Mouse (Mus musculus) common myeloid progenitor, adult 5-6 weeks (primary cell): ENCODE results near the gene Spib. TPM values are rescaled to one million over a fixed set of nuclear protein-coding genes. Genes with fewer than 3 reads are reported as not detected.

ENCODE experiments used
- ATAC-seq: replicated peaks from 2 replicates; pipeline ENCODE4 v1.8.0; 2016; ENCODE audit warnings: low read depth, mild to moderate bottlenecking, moderate TSS enrichment, inconsistent platforms; ENCODE audit not compliant: poor library complexity, severe bottlenecking
- total RNA-seq: library from RNA; stranded (forward); fragments of 200-1000, 187-1606 nt; gene quantifications from 2 replicates; pipeline ENCODE4 v1.2.3, GENCODE M21; 2017

Gene Spib
- total RNA-seq, 1 experiment from 2014 or later = not detected

- peak; percentile 81 for ATAC-seq
Measured at GRCm38 (mm10) chr7:44527483-44528398, 4.1 kb downstream of the Spib start.

- ATAC-seq = no peak
Measured at GRCm38 (mm10) chr7:44526414-44527154, 5.3 kb downstream of the Spib start.

DNA sequence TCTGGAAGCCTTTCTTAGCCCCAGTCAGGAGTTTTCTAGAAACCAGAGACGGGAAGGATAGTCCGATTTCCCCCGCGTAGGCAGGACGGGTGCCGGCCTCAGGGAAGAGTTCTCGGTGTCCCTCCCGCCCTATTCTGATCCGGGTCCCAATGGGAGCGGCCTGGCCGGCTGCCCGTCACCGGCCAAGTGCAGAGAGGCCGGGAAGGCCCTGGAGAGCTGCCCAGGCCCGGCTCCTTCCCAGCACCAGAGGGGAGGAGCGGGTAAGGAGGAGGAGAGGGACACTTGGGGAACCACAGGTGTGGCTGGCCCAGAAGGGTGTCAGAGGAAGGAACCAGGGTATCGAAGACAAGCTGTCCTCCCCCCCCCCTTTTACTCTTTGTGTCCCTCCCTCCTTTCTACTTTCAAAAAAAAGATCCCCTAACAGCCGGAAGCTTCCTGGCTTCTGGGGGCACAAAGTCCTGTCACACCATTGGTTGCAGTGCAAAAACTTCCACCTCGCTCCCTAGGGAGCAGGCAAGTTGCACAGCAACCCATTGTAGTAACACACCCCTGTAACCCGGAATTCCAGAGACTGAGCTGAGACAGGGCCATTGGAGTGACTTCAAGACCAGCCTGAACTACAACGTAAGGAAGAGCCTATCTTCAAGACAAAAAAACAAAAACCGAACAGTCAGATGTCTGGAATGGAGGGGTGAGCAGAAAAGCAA, 6.6 kb downstream of the Spib start:
- ATAC-seq = no peak

GRCm38 (mm10) chr7:44524502-44524901, 7.4 kb downstream of the Spib start, which contains the start of gene Mybpc2:
TSS of gene Mybpc2 (minus strand) at chr7:44524656.
- no peak for ATAC-seq

- no peak for ATAC-seq
Measured at GRCm38 (mm10) chr7:44523056-44523455, 8.8 kb downstream of the Spib start.

- ATAC-seq = peak; percentile 87
Measured at GRCm38 (mm10) chr7:44521710-44522109, 10.2 kb downstream of the Spib start.

DNA sequence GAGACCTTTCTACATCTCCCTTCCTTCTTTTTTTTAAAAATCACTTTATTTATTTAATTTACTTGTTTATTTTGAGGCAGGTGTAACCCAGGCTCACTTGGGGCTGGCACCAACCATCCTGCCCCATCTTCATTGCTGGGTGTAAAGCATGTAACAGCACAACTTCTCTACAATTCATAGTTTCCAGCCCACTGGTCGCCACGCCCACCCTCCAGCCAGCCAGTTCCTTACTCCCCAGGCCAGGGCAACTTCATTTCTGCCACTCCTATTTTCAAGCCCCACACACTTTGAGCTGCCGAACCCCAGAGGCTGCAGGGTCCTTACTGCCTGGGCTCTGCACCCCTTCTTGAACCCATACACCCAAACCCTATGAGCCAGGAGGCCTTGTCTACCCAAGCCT, 10.9 kb downstream of the Spib start:
- no peak for ATAC-seq

GRCm38 (mm10) chr7:44519240-44519913, 12.5 kb downstream of the Spib start:
- peak; percentile 46; the same call in 1 of the 2 replicates for ATAC-seq

GRCm38 (mm10) chr7:44507491-44507890, 24.4 kb downstream of the Spib start:
- ATAC-seq = no peak

GRCm38 (mm10) chr7:44501563-44502115, 30.2 kb downstream of the Spib start:
- peak; percentile 84 for ATAC-seq

DNA sequence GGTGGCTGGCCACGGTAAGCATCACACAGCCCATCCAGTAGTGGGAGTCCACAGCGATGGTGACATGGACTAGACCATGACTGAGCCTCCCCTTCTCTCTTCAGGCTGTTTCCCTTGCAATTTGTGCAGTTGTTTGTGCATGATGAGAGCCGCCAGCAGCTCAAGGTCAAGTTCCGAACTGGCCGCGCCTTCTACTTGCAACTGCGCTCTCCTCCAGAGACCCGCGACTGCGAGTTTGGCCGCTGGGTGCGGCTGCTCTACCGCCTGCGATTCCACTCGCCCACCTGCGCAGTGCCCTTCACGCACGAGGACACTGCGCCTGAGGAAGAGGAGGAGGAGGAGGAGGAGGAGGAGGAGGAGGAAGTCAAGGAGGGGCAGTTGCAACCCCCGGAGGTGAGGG, 31.8 kb downstream of the Spib start:
- ATAC-seq = no peak

GRCm38 (mm10) chr7:44498922-44499321, 32.9 kb downstream of the Spib start:
- ATAC-seq = no peak

DNA sequence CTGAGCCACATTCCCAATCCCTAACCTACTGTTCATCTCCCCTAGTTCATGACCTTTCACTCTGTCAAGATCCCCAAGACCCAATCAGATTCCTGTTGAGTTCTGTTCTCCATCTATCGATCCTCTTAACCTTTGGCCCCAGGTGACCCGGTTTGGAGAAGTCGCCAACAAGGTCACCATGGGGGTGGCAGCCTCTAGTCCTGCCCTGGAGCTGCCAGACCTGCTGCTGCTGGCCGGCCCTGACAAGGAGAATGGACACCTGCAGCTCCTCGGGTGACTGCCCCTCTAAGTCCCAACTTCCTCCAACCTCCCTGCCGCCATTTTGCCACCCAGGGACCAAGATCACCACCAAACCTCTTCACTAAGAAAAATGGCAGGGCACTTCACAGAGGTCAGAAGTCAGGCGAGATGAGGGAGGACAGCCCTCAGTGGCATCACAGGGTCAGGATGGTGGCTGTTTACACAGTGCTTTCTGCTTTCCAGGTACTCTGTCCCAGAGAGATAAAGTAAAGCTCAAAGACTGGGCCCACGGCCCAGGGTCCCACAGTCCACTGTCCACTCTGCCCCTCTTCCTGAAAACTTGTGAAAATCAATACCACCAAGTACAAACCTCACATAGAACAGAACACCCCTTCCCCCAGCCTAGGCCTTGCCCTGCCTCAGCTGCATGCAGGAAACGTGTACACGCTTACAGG, 34.4 kb downstream of the Spib start:
- ATAC-seq = no peak

DNA sequence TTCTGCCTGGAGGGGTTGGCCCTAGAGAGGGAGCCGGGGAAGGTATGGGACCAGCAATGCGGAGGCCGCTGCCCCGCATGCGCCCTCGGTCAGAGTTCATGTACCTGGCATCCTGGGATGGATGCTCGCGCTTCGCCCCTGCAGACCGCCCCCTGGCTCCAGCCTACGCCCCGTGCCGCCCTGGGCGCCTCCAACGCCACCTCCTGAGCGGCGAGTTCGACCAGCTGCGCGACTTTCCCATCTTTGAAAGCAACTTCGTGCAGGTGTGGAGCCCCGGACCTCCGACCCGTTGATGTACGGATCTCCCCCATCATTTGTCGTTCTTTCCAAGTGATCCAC, 35.1 kb downstream of the Spib start:
- ATAC-seq = no peak

- peak; percentile 95 for ATAC-seq
Measured at GRCm38 (mm10) chr7:44495992-44496770, 35.7 kb downstream of the Spib start, which contains the start of the genes Emc10 and Fam71e1. TSS of gene Emc10 (minus strand) at chr7:44496529. TSS of gene Fam71e1 (plus strand) at chr7:44496581.

DNA sequence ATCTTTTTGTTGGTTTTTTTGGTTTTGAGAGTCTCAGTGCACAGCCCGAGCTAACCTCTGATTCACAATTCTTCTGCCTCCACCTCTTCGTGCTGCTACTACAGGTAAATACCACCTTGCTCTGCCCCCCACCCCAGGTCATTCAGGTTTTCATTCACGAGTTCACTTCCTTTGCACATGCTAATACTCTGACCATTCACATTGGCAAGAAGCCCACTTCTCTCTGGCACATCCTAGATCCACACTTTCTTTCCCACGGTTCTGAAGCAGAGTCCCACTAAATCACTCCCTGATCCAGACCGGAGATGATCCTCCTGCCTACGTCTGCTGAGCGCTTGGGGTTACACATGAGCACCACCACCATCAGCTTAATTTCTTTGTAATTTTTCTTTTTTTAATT, 36.8 kb downstream of the Spib start:
- no peak for ATAC-seq

DNA sequence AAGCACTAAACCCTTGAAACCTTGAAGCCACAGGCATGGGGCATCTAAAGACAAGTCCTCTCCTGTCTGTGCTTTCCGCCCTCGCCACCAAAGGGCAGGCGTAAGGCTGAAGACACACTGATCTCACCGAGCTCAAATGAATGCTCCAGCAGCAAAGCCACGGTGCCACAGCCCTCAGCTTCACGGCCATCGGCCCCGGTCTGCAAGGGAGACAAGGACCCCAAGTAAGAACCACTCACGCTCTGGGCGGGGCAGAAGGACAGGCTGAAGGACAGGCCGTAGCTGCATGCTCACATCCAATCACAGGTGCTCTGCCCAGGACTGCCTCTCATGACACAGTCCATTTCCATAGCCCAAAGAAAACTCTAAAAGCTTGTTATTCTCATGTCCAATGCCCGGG, 37.2 kb downstream of the Spib start:
- no peak for ATAC-seq

DNA sequence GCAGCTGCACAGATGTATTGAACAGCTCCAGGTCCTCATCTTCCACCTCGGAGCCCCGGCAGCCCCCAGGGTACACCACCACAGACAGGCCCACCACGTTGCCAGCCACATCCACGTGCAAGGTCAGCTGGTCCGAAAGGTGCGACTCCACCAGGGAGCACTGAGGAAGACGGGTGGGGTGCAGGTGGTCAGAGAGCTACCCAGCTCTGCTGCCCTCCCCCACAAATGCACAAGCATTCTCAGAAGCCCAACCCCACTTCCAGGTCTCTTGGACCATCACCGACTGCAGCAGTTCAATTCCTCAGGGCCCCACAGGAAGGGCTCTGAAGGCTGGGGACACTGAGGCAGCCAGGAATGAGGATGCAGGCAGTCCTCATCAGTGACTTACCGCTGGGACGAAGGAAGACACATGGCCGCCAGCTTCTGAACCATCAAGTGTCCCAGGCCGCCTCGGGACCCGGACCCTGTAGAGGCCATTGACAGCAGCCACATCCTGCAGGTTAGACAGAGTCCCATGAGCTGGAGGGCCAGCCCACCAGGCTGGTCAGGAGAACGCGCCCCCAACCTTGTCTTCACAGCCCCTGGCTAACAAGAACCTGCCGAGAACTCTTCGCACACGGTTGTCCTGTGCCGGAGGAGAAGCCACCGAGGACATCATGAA, 39.6 kb downstream of the Spib start:
- no peak for ATAC-seq
